Mouse (Mus musculus) urinary bladder, adult 2 months (tissue): ENCODE data around the gene Chka. TPM values are rescaled to one million over a fixed set of nuclear protein-coding genes. Genes with fewer than 3 reads are reported as not detected.

Experiments
- DNase-seq: peaks from one replicate; pipeline ENCODE4 v3.0.0; 2022; ENCODE audit warnings: low spot score
- polyA plus RNA-seq: library from polyadenylated mRNA; depleted of rRNA; stranded (reverse); fragments of >200 nt; gene quantifications from 2 replicates; pipeline ENCODE4 v1.2.3, GENCODE M21; 2012; rRNA removed

Gene Chka
- 49.2 and 63.0 TPM in 2 replicates for polyA plus RNA-seq

GRCm38 (mm10) chr19:3851502-3851962 is at the start of gene Chka:
Chka (plus strand) TSS chr19:3851773.
- peak; percentile 97 for DNase-seq

- DNase-seq: no peak
These were observed 46.0 kb upstream of the Chka start for GRCm38 (mm10) chr19:3805526-3805925.

GRCm38 (mm10) chr19:3810536-3811233 is 40.9 kb upstream of the Chka start:
- DNase-seq: no peak

GRCm38 (mm10) chr19:3814461-3814860 is 37.1 kb upstream of the Chka start:
- no peak for DNase-seq

GRCm38 (mm10) chr19:3815824-3816223 is 35.7 kb upstream of the Chka start:
- DNase-seq: no peak

- no peak for DNase-seq
These were observed 32.5 kb upstream of the Chka start for GRCm38 (mm10) chr19:3819080-3819479.

- DNase-seq: no peak
These were observed 31.6 kb upstream of the Chka start for GRCm38 (mm10) chr19:3819899-3820444.

- no peak for DNase-seq
These were observed 26.5 kb upstream of the Chka start for GRCm38 (mm10) chr19:3825044-3825443.

- no peak for DNase-seq
These were observed 21.7 kb upstream of the Chka start for GRCm38 (mm10) chr19:3829863-3830262.

GRCm38 (mm10) chr19:3831716-3832115 is 19.9 kb upstream of the Chka start:
- DNase-seq: no peak

- DNase-seq: peak; percentile 39
These were observed 18.7 kb upstream of the Chka start for GRCm38 (mm10) chr19:3832851-3833353.

- DNase-seq: no peak
These were observed 17.3 kb upstream of the Chka start for GRCm38 (mm10) chr19:3834301-3834700.

GRCm38 (mm10) chr19:3836791-3837190 is 14.8 kb upstream of the Chka start:
- DNase-seq: no peak

- DNase-seq: no peak
These were observed 12.6 kb upstream of the Chka start for GRCm38 (mm10) chr19:3838931-3839330.

- DNase-seq: no peak
These were observed 11.9 kb upstream of the Chka start for GRCm38 (mm10) chr19:3839686-3840085.

- no peak for DNase-seq
These were observed 11.3 kb upstream of the Chka start for GRCm38 (mm10) chr19:3840214-3840651.

GRCm38 (mm10) chr19:3840685-3841084 is 10.9 kb upstream of the Chka start:
- DNase-seq: no peak

- no peak for DNase-seq
These were observed 9.0 kb upstream of the Chka start for GRCm38 (mm10) chr19:3842359-3843148.

- no peak for DNase-seq
These were observed 7.9 kb upstream of the Chka start for GRCm38 (mm10) chr19:3843629-3844028.

GRCm38 (mm10) chr19:3844836-3845235 is 6.7 kb upstream of the Chka start:
- DNase-seq: no peak

GRCm38 (mm10) chr19:3845339-3845738 is 6.2 kb upstream of the Chka start:
- no peak for DNase-seq

- DNase-seq: no peak
These were observed 5.7 kb upstream of the Chka start for GRCm38 (mm10) chr19:3845803-3846406.
